Mouse (Mus musculus) macrophage (primary cell): ENCODE data around the gene Saysd1. TPM values are rescaled to one million over a fixed set of nuclear protein-coding genes. Genes with fewer than 3 reads are reported as not detected.

Experiments used
- H3K27ac ChIP-seq: fragments of 350-480 bp; formaldehyde crosslinking; 2 replicates; pipeline ENCODE4 v1.9.0; 2021
- H3K36me3 ChIP-seq: fragments of 350-480 bp; formaldehyde crosslinking; 2 replicates; pipeline ENCODE4 v1.9.0; 2021; ENCODE audit errors: inconsistent target
- H3K4me3 ChIP-seq: fragments of 350-480 bp; formaldehyde crosslinking; 2 replicates; pipeline ENCODE4 v1.9.0; 2021; ENCODE audit errors: inconsistent target
- H3K79me2 ChIP-seq: fragments of 350-480 bp; formaldehyde crosslinking; 2 replicates; pipeline ENCODE4 v1.9.0; 2021; ENCODE audit errors: inconsistent target
- WGBS: methylation state at CpG from one replicate; pipeline ENCODE4 v1.1.7; 2026; ENCODE audit warnings: inconsistent platforms; ENCODE audit not compliant: missing documents; 5-methylcytosine and 5-hydroxymethylcytosine counted together
- polyA plus RNA-seq: library from polyadenylated mRNA; stranded (reverse); fragments of 250-400 nt; gene quantifications from 3 replicates; pipeline ENCODE4 v1.2.4, GENCODE M21; 2018; ENCODE audit warnings: inconsistent platforms

The Saysd1 gene
- polyA plus RNA-seq, 1 experiment from 2014 or later = 1.5 TPM

- no peak overlapping the region for H3K4me3 ChIP-seq
- no peaks in the 10 kb centered on the region for H3K79me2 ChIP-seq
- no peaks in the 10 kb centered on the region for H3K36me3 ChIP-seq
- no peak overlapping the region for H3K27ac ChIP-seq
- WGBS = 100% methylated on average over 1 of the region's 1 CpGs
These were observed 27.4 kb downstream of the Saysd1 start for GRCm38 (mm10) chr14:20110945-20111344.

GRCm38 (mm10) chr14:20106271-20106670, 32.1 kb downstream of the Saysd1 start:
- Histone ChIP-seq H3K4me3 (no peak overlapping the region), H3K79me2 (no peaks in the 10 kb centered on the region), H3K36me3 (no peaks in the 10 kb centered on the region), H3K27ac (no peak overlapping the region)
- WGBS = 71% methylated on average over 6 of the region's 6 CpGs

- 79% methylated on average over 4 of the region's 4 CpGs for WGBS
- no peaks in the 10 kb centered on the region for H3K36me3 ChIP-seq
- H3K27ac ChIP-seq = no peak overlapping the region
- H3K4me3 ChIP-seq = no peak overlapping the region
- no peaks in the 10 kb centered on the region for H3K79me2 ChIP-seq
These were observed 35.1 kb downstream of the Saysd1 start for GRCm38 (mm10) chr14:20103207-20103606.

- H3K79me2 ChIP-seq = no peaks in the 10 kb centered on the region
- no peak overlapping the region for H3K27ac ChIP-seq
- H3K4me3 ChIP-seq = no peak overlapping the region
- WGBS = 55% methylated on average over 5 of the region's 5 CpGs
- no peaks in the 10 kb centered on the region for H3K36me3 ChIP-seq
These were observed 40.3 kb downstream of the Saysd1 start for GRCm38 (mm10) chr14:20098061-20098460.

- H3K4me3 ChIP-seq = no peak overlapping the region
- 21% methylated on average over 5 of the region's 5 CpGs for WGBS
- no peak overlapping the region for H3K27ac ChIP-seq
- H3K79me2 ChIP-seq = no peaks in the 10 kb centered on the region
- H3K36me3 ChIP-seq = no peaks in the 10 kb centered on the region
These were observed 43.4 kb downstream of the Saysd1 start for GRCm38 (mm10) chr14:20094942-20095341.

GRCm38 (mm10) chr14:20093493-20093892, 44.8 kb downstream of the Saysd1 start:
- H3K79me2 ChIP-seq = no peaks in the 10 kb centered on the region
- 22% methylated on average over 7 of the region's 7 CpGs for WGBS
- H3K36me3 ChIP-seq = no peaks in the 10 kb centered on the region
- no peak overlapping the region for H3K27ac ChIP-seq
- H3K4me3 ChIP-seq = no peak overlapping the region

GRCm38 (mm10) chr14:20084335-20084734, 54.0 kb downstream of the Saysd1 start:
- no peaks in the 10 kb centered on the region for H3K79me2 ChIP-seq
- no peak overlapping the region for H3K27ac ChIP-seq
- H3K36me3 ChIP-seq = no peaks in the 10 kb centered on the region
- no peak overlapping the region for H3K4me3 ChIP-seq

- Histone ChIP-seq H3K4me3 (peak overlapping the region; percentile 51), H3K36me3 (no peaks in the 10 kb centered on the region), H3K79me2 (no peaks in the 10 kb centered on the region), H3K27ac (peak overlapping the region; percentile 84)
- 1% methylated on average over 56 of the region's 56 CpGs for WGBS
These were observed 55.6 kb downstream of the Saysd1 start for GRCm38 (mm10) chr14:20082536-20083325.

- H3K27ac ChIP-seq = peak overlapping the region; percentile 84
- peak overlapping the region; percentile 51 for H3K4me3 ChIP-seq
- H3K79me2 ChIP-seq = no peaks in the 10 kb centered on the region
- peaks cover 6% of the 10 kb centered on the region; the same call in 1 of the 2 replicates for H3K36me3 ChIP-seq
- WGBS = 52% methylated on average over 5 of the region's 5 CpGs
These were observed 56.3 kb downstream of the Saysd1 start for GRCm38 (mm10) chr14:20081937-20082533.

GRCm38 (mm10) chr14:20081084-20081483, 57.2 kb downstream of the Saysd1 start:
- H3K27ac ChIP-seq = no peak overlapping the region
- H3K36me3 ChIP-seq = peaks cover 9% of the 10 kb centered on the region; the same call in 1 of the 2 replicates
- H3K79me2 ChIP-seq = no peaks in the 10 kb centered on the region
- WGBS = 100% methylated on average over 1 of the region's 1 CpGs
- H3K4me3 ChIP-seq = no peak overlapping the region

- Histone ChIP-seq H3K4me3 (no peak overlapping the region), H3K27ac (no peak overlapping the region), H3K79me2 (no peaks in the 10 kb centered on the region), H3K36me3 (peaks cover 9% of the 10 kb centered on the region; the same call in 1 of the 2 replicates)
- WGBS = 91% methylated on average over 5 of the region's 6 CpGs
These were observed 61.2 kb downstream of the Saysd1 start for GRCm38 (mm10) chr14:20077181-20077580.

- WGBS = 97% methylated on average over 7 of the region's 7 CpGs
- peaks cover 9% of the 10 kb centered on the region; the same call in 1 of the 2 replicates for H3K36me3 ChIP-seq
- H3K4me3 ChIP-seq = no peak overlapping the region
- H3K27ac ChIP-seq = no peak overlapping the region
- no peaks in the 10 kb centered on the region for H3K79me2 ChIP-seq
These were observed 62.8 kb downstream of the Saysd1 start for GRCm38 (mm10) chr14:20075544-20075943.

GRCm38 (mm10) chr14:20074759-20075158, 63.6 kb downstream of the Saysd1 start:
- Histone ChIP-seq H3K27ac (no peak overlapping the region), H3K4me3 (no peak overlapping the region), H3K36me3 (peaks cover 9% of the 10 kb centered on the region; the same call in 1 of the 2 replicates), H3K79me2 (no peaks in the 10 kb centered on the region)
- 88% methylated on average over 1 of the region's 1 CpGs for WGBS

- H3K79me2 ChIP-seq = no peaks in the 10 kb centered on the region
- H3K27ac ChIP-seq = no peak overlapping the region
- no peak overlapping the region for H3K4me3 ChIP-seq
- H3K36me3 ChIP-seq = no peaks in the 10 kb centered on the region
These were observed 67.7 kb downstream of the Saysd1 start for GRCm38 (mm10) chr14:20070629-20071028.

GRCm38 (mm10) chr14:20068365-20068764, 70.0 kb downstream of the Saysd1 start:
- WGBS = 100% methylated on average over 2 of the region's 2 CpGs
- no peak overlapping the region for H3K4me3 ChIP-seq
- no peaks in the 10 kb centered on the region for H3K79me2 ChIP-seq
- no peak overlapping the region for H3K27ac ChIP-seq
- no peaks in the 10 kb centered on the region for H3K36me3 ChIP-seq
